Mouse (Mus musculus) kidney, adult 9 months (tissue): ENCODE measurements around the gene Oard1.
A peak's percentile ranks its signal among the peaks of the same experiment; 100 is the strongest.

Experiments
- DNase-seq: peaks from one replicate; pipeline ENCODE4 v3.0.0; 2022

Gene Oard1

DNA sequence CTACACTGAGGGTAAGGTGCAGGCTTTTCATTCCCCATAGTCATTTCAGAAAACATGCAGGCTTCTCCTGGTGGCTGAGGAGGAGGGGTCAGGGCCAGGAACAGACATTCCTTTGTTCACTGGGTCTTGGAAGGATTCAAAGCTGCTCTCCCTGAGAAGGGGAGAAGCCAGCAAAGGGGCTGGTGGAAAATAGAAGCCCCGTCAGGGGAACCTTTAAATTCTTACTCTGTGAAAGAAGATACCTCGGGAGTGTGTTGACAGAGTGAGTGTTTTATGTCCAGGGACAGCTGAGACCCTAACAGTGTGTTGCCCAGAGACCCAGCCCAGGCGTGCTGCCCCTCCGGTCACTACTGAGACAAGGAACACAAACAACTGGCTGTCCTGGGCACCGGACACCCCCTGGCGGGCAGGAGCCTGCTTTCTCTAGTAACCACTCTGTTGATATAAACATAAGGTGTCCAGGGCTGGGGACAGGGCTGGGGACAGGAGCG is 27.7 kb downstream of the Oard1 start:
- no peak for DNase-seq

DNA sequence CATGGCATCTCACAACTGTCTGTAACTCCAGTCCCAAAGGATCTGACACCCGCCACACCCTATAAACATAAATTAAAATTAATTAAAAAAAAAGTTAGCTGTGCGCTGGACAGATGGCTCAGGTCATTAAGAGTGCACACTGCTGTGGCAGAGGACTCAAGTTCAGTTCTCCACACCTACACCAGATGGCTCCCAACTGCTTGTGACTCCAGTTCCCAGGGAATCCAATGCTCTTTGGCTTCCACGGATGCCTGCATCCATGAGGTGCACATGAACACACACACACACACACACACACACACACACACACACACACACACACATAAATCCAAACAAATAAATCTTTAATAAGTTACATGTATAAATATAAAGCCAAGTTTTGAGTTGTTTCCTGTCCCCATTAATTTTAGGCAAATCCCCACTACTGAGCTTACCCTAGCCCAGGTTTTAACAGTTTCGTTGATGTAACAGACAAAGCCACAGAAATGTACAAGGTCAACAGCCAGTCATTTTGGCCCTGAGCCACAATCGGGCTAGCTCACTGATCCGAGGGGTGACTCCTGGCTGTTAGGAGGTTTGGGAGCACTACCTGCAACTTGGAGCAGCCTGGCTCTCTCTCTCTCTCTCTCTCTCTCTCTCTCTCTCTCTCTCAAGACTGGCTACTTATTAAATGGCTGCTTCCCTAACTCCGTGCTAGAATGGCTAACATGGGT is 33.1 kb downstream of the Oard1 start:
- DNase-seq = peak; percentile 82

DNA sequence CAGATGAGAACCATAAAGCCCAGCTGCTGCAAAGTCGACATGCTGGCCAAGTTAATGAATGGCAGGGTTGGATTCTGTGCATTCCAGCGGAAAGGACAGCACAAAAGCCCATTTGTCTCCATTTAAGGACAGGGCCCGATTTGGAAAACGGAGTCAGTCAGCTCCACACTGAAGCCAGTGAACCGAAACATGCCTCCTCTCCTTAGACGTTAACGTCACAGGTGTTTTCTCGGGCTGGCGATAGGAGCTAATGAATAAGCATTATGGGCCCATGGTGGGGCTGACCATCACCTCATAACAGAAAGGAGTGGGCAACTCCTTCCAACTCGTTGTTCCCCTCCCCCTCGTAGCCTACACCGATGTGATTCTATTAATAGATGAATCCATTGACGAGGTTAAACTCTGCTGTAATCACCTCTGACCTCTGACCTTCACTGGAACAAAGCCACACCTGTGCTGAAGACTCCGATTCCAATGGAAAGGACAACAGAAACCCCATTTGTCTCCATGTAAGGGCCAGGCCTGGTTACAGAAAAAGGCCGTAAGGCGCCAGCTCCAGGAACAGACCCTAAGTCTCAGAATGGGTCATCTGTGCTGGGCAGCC is 33.8 kb downstream of the Oard1 start:
- DNase-seq = peak; percentile 76

DNA sequence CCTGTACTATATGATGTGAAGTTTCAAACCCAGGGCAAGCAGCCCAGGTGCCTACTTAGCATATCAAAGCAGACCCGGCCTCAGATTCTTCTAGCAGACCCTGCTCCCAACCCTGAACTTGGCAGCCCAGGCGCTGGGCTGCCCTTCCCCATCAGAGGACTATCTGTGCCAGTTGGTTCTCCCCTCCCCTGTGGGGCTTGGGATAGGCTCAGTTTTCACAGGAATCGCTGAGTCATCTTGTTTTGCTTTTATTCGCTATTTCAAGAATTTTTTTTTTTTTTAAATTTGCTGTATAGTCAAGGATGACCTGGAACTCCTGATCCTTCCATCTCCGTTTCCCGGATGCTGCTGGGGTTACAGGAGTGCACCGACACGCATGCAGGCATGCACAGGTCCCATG is 37.9 kb downstream of the Oard1 start:
- DNase-seq = no peak

DNA sequence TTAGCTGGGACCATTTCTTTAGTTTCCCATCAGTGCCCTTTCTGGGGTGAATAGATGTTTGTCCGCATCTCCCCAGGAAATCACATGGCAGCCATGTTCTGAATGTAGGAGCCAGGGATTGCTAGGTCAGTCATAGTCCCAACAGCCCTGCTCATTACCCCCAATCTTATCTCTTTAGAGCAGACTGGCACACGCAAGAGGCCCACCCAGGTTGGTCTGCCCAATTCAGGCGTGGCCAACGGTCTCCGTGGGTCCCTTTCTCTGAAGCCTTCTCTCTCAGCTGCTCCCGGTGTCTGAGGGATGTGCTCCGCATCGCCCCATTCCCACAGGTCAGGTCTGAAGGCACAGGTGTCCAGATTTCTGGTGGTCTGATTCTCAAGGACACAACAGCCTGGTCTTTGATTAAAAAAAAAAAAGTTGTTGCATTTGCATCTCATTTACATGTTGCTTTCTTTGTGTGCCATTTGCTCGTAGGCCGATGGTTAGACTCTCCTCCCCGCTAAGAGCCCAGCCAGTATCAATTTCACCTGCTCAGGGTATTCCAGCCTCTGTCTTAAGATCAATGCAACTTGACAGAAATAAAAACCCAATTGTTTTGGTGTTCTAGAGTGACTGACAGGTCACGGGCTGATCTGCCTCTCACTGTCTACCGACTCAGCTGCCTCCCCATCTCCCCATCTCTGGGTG is 41.0 kb downstream of the Oard1 start:
- no peak for DNase-seq

DNA sequence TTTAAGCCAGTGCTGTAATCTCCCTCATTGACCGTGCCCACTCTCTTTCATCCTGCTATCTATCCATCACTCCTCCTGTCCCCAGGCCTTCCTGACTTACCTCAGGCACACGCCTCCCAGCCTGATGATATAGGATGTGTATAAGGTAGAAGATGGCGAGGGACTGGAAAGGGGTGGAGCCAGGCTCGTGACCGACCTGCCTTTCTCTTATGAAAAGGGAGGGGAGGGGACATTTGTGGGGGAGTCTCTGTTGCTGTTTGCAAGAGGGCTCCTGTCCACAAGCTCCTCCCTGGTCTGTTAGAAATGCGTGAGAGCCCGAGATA is 41.5 kb downstream of the Oard1 start, which contains the start of gene Tspo2:
Gene Tspo2 (minus strand): TSS at position 170 of the 323 bp plus-strand sequence.
- DNase-seq = no peak

DNA sequence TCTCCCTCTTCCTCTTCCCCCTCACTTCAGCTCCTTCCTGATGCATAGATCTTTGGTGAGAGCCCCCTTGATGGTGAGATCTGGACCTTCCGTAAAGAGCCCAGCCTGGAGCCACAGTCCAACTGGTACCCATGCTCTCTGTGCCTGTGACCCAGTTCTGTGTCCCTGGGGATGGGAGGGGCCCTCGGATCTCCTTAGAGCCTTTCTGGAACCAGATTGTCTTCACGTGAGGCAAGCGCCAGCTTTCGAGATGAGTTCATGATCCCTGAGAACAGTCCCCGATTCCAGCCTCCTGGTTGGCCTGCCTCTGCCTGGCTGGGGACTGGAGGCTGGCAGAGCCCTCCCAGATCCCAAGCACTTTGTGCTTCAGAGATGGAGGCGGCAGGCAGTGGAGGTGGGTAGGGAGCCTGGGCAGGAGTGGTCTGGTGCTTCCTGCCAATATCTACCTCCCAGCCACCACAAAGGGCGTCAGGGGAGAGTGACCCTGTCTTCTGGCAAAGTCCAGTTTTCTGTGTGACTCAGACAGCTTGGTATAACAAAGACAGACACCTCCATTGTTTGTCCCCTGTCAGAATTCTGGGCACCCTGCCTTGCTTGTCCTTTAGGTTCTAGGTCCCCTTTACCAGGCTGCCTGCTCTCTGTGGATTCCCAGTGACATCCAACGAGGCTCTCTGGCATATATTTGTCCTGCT is 42.1 kb downstream of the Oard1 start:
- no peak for DNase-seq

DNA sequence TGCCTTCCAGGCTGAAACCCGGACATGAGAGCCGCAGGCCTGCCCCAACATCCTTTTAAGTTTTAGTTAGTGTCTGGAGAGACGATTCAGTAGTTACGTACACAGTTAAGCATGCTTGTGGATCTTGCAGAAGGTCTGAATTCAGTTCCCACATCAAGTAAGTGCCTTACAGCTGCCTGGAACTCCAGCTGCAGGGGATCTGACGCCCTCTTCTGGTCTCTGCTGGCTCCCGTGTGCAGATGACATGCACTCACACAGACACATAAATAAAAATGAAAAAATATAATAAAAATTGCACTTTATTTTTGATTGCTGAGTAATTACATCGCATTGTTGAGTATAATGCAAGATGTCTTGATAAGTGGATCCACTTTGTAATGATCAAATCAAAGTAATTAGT is 43.7 kb downstream of the Oard1 start:
- DNase-seq = no peak

DNA sequence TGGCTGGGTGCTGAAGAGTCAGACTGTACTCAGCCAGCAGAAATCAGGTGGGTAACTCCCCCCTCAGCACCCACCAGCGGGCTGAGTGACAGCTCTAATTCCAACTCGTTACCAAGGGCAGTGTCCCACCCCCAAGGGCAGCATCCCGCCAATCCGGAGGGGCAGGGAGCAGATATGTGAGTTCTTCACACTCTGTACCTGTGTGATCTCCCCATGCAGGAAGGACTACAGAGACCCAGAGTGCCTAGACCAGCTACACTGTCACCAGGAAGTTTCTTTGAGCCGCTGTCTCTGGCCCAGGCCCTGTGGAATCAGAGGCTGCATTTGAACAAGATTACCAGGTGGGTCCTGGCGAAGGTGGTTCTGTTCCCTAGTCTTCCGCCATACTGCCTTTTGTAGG is 44.4 kb downstream of the Oard1 start:
- DNase-seq = no peak

DNA sequence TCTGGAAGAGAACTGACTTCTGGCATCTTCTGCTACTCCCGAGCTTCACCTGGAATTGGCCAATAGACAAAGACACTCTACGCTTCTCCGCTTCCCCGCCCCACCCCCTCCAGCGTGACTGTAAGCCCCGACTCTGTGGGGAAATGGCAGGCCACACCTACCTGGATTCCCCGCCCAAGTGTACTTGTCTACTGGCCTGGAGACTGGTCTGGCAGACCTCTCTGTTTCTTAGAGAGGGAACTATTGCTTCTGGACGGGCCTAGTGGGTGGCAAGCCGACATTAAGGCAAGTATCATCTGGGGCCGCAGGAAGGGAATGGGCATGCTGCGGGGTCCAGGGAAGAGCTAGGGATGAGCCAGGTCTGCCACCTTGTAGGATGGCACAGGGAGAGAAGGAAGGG is 44.9 kb downstream of the Oard1 start, which contains the start of gene Unc5cl:
Gene Unc5cl (plus strand): TSS at position 214 of the 400 bp plus-strand sequence.
- DNase-seq = no peak

DNA sequence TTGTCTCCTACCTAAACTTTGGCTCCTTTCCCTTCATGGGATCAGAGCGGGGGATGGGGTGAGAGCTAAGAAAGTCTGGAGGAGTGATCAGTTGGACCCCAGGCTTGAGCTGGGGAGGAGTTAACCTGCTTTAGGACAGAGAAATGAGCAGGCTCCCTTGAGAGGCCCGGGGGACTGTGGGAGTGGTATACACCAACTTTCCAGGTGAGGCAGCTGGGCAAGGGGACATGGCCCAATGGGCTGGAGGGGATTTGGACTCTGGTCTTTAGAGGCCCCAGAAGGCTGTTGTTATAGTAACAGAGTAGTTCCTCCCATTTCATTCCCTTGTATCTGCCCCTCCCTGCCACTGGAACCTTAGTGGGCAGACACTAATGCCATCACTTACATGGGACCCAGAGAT is 46.1 kb downstream of the Oard1 start:
- DNase-seq = no peak

DNA sequence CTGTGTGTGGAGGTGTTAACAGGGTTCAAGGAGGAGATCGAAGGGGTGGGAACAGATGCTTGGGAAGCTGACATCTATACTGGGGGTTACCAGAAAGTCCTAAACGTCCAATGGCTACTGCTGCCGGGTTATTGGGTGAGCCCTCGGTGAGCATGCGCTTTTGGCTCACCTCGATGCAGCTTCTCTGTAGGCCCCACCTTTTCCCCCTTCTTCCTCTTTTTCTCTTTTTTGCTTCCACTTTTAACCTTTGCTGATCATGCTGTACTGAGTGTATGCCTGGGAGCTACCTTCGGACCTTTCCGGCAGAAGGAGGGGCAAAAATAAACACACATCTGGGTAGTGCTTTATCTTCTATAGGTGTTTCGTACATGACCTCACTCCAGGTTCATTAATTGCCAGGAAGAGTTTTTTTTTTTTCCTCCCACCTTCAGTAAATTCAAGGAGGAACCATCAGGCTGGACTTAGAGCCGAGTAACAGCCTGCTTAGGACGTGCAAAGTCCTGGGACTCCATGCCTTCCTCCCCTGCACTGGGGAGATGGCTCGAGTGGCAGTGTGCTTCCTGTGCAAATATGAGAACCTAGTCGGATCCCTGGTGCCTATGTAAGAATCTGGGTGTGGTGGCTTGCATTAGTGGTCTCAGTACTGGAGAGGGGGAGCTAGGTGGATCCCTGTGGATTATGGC is 48.3 kb downstream of the Oard1 start:
- DNase-seq = no peak

DNA sequence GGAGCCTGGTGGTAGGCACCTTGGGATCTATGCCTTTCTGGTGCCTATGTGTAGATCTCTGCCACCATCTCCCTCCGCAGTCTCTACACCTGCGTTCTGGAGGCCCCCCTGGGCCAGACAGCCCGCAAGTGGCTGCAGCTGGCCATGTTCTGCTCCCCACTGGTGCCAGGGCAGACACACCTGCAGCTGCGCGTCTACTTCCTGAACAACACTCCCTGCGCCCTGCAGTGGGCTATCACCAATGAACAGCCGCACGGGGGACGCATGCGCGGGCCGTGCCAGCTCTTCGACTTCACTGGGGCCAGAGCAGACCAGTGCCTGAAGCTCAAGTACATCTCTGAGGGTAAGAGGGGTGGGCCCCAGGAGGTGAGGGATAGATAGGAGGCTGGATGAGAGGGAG is 52.3 kb downstream of the Oard1 start:
- no peak for DNase-seq

DNA sequence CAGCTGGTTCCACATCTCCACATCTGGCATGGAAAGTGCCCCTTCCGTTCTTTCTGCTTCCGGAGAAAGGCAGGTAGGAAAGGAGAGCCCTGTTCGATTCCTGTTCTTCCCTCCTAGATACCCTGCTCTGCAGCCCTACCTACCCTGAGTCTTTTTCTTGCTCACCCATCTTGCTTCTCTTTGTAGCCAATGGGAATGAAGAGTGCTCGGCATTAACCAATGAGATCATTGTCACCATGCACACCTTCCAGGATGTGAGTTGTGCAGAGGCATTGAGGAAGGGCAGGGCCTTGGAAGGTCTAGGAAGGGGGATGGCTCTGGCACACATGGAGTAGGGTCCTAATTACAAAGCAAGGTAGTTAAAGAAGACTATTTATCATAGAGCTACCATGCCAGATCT is 53.6 kb downstream of the Oard1 start:
- no peak for DNase-seq
